Mouse (Mus musculus) CH12.LX (cell line): ENCODE data around the gene Trim42. TPM values are rescaled to one million over a fixed set of nuclear protein-coding genes. Genes with fewer than 3 reads are reported as not detected.

Experiments
- DNase-seq: peaks from one replicate; pipeline ENCODE4 v3.0.0-alpha.2; 2013; ENCODE audit errors: extremely low read depth
- H3K27ac ChIP-seq: 2 replicates; pipeline ENCODE4 v1.5.1; 2012; ENCODE audit warnings: low read depth, mild to moderate bottlenecking, control low read depth, moderate library complexity; ENCODE audit not compliant: insufficient read depth
- H3K27me3 ChIP-seq: replicated peaks from 2 replicates; pipeline ENCODE3; 2012; ENCODE audit warnings: inconsistent platforms
- H3K36me3 ChIP-seq, 2 experiments: replicated peaks in 1 of 2; 2 replicates each; pipeline versions ENCODE3 to v1.6.1; 2012; ENCODE audit warnings: inconsistent platforms in 1 of 2, low read length in 1 of 2, mild to moderate bottlenecking in 1 of 2, mixed read lengths in 1 of 2, moderate library complexity in 1 of 2; ENCODE audit not compliant: control insufficient read depth in 1 of 2, insufficient read depth in 1 of 2
- H3K4me1 ChIP-seq, 2 experiments: 2 replicates each; pipeline ENCODE4 v1.6.1; 2012; ENCODE audit warnings: inconsistent platforms in 1 of 2, moderate library complexity in 1 of 2; ENCODE audit not compliant: insufficient read depth in 2 of 2, control insufficient read depth in 1 of 2
- H3K4me2 ChIP-seq: 2 replicates; pipeline ENCODE4 v1.6.1; 2012; ENCODE audit warnings: low read depth, mild to moderate bottlenecking, control low read depth; ENCODE audit not compliant: poor library complexity, insufficient read depth, severe bottlenecking
- H3K4me3 ChIP-seq, 3 experiments: fragments of 150-350 bp in 1 of 3; sonication (generic) in 1 of 3; replicated peaks in 1 of 3; 2 replicates each; pipeline versions ENCODE3 to v1.5.1; 2011 to 2012; ENCODE audit warnings: low read depth in 2 of 3, low read length in 2 of 3, mild to moderate bottlenecking in 2 of 3, moderate library complexity in 2 of 3, control low read depth in 1 of 3, improper control_type of control experiment in 1 of 3, inconsistent platforms in 1 of 3, mixed read lengths in 1 of 3; ENCODE audit not compliant: poor library complexity in 1 of 3
- H3K79me2 ChIP-seq: replicated peaks from 2 replicates; pipeline ENCODE4 v1.6.1; 2012; ENCODE audit warnings: mild to moderate bottlenecking, moderate library complexity; ENCODE audit not compliant: control insufficient read depth, poor library complexity, insufficient read depth, severe bottlenecking; ENCODE audit errors: extremely low read depth
- H3K9ac ChIP-seq: 2 replicates; pipeline ENCODE4 v1.6.1; 2012; ENCODE audit warnings: low read depth, mild to moderate bottlenecking, control low read depth, moderate library complexity; ENCODE audit not compliant: insufficient read depth
- H3K9me3 ChIP-seq: replicated peaks from 2 replicates; pipeline ENCODE3; 2012; ENCODE audit warnings: low read length, inconsistent platforms, mixed read lengths
- CHD1 ChIP-seq: IDR thresholded peaks from 2 replicates; pipeline ENCODE4 v1.6.1; 2012; ENCODE audit warnings: low read depth, low read length, improper control_type of control experiment, inconsistent platforms
- CTCF ChIP-seq, 2 experiments: IDR thresholded peaks in 1 of 2; conservative IDR thresholded peaks in 1 of 2; 2 replicates each; pipeline ENCODE4 v1.5.1; 2011 to 2012; ENCODE audit warnings: low read depth in 2 of 2, low read length in 2 of 2, improper control_type of control experiment in 1 of 2, inconsistent platforms in 1 of 2, mild to moderate bottlenecking in 1 of 2, moderate library complexity in 1 of 2
- ELF1 ChIP-seq: IDR thresholded peaks from 2 replicates; pipeline ENCODE4 v1.6.1; 2014; ENCODE audit warnings: low read depth, mild to moderate bottlenecking, inconsistent platforms, low read length, improper control_type of control experiment
- JUND ChIP-seq: conservative IDR thresholded peaks from 2 replicates; pipeline ENCODE4 v1.6.1; 2011; ENCODE audit warnings: low read depth, low read length, improper control_type of control experiment
- KAT2A ChIP-seq: IDR thresholded peaks from 2 replicates; pipeline ENCODE4 v1.6.1; 2012; ENCODE audit warnings: low read length, improper control_type of control experiment, inconsistent platforms; ENCODE audit not compliant: insufficient replicate concordance
- MAFK ChIP-seq: IDR thresholded peaks from 2 replicates; pipeline ENCODE4 v1.6.1; 2011; ENCODE audit warnings: low read length, improper control_type of control experiment; ENCODE audit not compliant: insufficient replicate concordance
- MAZ ChIP-seq: IDR thresholded peaks from 2 replicates; pipeline ENCODE4 v1.6.1; 2012; ENCODE audit warnings: low read depth, mild to moderate bottlenecking, inconsistent platforms, low read length, improper control_type of control experiment, moderate library complexity
- MEF2A ChIP-seq: IDR thresholded peaks from 2 replicates; pipeline ENCODE4 v1.6.1; 2014; ENCODE audit warnings: low read depth, mild to moderate bottlenecking, inconsistent platforms, low read length, improper control_type of control experiment, borderline replicate concordance
- NRF1 ChIP-seq: IDR thresholded peaks from 2 replicates; pipeline ENCODE4 v1.6.1; 2014; ENCODE audit warnings: low read depth, mild to moderate bottlenecking, inconsistent platforms, low read length, improper control_type of control experiment, moderate library complexity
- POLR2A ChIP-seq: IDR thresholded peaks from 2 replicates; pipeline ENCODE4 v1.6.1; 2011; ENCODE audit warnings: low read depth, mild to moderate bottlenecking, improper control_type of control experiment, low read length
- POLR2AphosphoS2 ChIP-seq: IDR thresholded peaks from 2 replicates; pipeline ENCODE4 v1.6.1; 2011; ENCODE audit warnings: low read depth, low read length, improper control_type of control experiment
- SMC3 ChIP-seq: IDR thresholded peaks from 2 replicates; pipeline ENCODE4 v1.6.1; 2011; ENCODE audit warnings: low read depth, low read length, improper control_type of control experiment
- TBP ChIP-seq: conservative IDR thresholded peaks from 2 replicates; pipeline ENCODE4 v1.6.1; 2011; ENCODE audit warnings: low read depth, low read length, improper control_type of control experiment
- TCF12 ChIP-seq: IDR thresholded peaks from 2 replicates; pipeline ENCODE4 v1.6.1; 2014; ENCODE audit warnings: low read depth, mild to moderate bottlenecking, inconsistent platforms, low read length, improper control_type of control experiment
- dilution Hi-C: fragments of 300-500 bp; cut with MboI; formaldehyde crosslinking; loops from 2 replicates; pipeline ENCODE4 v1.14.3; 2020; ENCODE audit warnings: low sequenced_read_pairs; ENCODE audit not compliant: extremely low pct_unique_long_range_greater_than_20kb, extremely low pct_ligation_motif_present
- in situ Hi-C: fragments of 300-500 bp; cut with MboI; formaldehyde crosslinking; loops from 3 replicates; pipeline ENCODE4 v1.14.3; 2019; ENCODE audit warnings: low sequenced_read_pairs, low pct_ligation_motif_present, low pct_unique_long_range_greater_than_20kb, mixed read lengths
- polyA plus RNA-seq: library from polyadenylated mRNA; unstranded; fragments of >175 nt; gene quantifications from 2 replicates; pipeline ENCODE4 v1.2.1, GENCODE M21; 2012; ENCODE audit warnings: low read depth; ENCODE audit not compliant: insufficient read length
- total RNA-seq, 2 experiments: library from RNA; depleted of rRNA; stranded (reverse); fragments of 300-350 nt in 1 of 2; fragments of >200 nt in 1 of 2; gene quantifications; 2 replicates each; pipeline ENCODE4 v1.2.3; 2012 to 2014

Gene Trim42
- total and polyA plus RNA-seq, 3 experiments: not detected

- H3K79me2 ChIP-seq: no peaks in the 10 kb centered on the region
- H3K4me1 ChIP-seq: peaks cover 3 to 10% of the 10 kb centered on the region in 2 experiments; a peak in 3 of 4 replicates
- no peak for DNase-seq
- no peak overlapping the region for H3K27ac ChIP-seq
- TF ChIP-seq SMC3: peak; percentile 18; the same call in 1 of the 2 replicates
- TF ChIP-seq CTCF (conservative IDR thresholded peaks at IDR 0.05 in 1 of 2, IDR thresholded peaks at IDR 0.05 in 1 of 2; ENCODE audit: low read depth in 2 of 2, low read length in 2 of 2): peak; percentile 21 to 50; a peak in 3 of 4 replicates
- TF ChIP-seq POLR2AphosphoS2: no peak
- TF ChIP-seq MEF2A: no peak
- no peak for TF ChIP-seq CHD1
- no peak overlapping the region for H3K4me2 ChIP-seq
- no peak overlapping the region for H3K4me3 ChIP-seq
- H3K9me3 ChIP-seq: peaks cover 14% of the 10 kb centered on the region
- H3K9ac ChIP-seq: no peak overlapping the region
- no peaks in the 10 kb centered on the region for H3K36me3 ChIP-seq
- in situ Hi-C loops: no loop called here
- H3K27me3 ChIP-seq: no peaks in the 10 kb centered on the region
- dilution Hi-C loops: no loop called here
Measured at GRCm38 (mm10) chr9:97315421-97316055, 54.2 kb downstream of the Trim42 start.

DNA sequence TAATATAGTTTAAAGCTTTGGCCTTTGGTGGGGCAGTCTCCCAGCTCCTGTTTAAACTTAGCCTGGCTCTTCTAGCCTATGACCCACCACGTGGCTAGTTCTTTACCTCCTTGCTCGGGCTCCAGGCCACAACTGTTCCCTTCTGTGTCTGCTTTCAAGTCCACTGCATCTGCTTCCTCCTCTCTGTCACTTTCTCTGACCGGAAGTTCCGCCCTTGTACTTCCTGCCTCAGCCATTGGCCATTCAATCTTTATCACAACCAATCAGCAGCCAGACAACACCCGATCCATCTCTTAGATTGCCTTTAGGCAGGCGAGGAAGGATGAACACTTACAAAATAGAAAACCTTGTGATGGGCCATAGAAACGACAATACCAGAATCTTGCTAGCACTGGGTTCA is 58.1 kb downstream of the Trim42 start:
- peaks cover 13% of the 10 kb centered on the region for H3K9me3 ChIP-seq
- H3K4me1 ChIP-seq: peaks cover 6 to 34% of the 10 kb centered on the region in 2 experiments; a peak in 2 of 4 replicates
- in situ Hi-C loops (no loop called here), dilution Hi-C loops (no loop called here)
- peak overlapping the region; percentile 25 to 44 (median 38) for H3K4me3 ChIP-seq
- no peak overlapping the region for H3K4me2 ChIP-seq
- no peaks in the 10 kb centered on the region for H3K36me3 ChIP-seq
- no peak for TF ChIP-seq CTCF (conservative IDR thresholded peaks at IDR 0.05 in 1 of 2, IDR thresholded peaks at IDR 0.05 in 1 of 2; ENCODE audit: low read depth in 2 of 2, low read length in 2 of 2)
- peak; percentile 57 for TF ChIP-seq POLR2A
- no peak for TF ChIP-seq MAZ
- 0 out of 2 replicates have a peak, but pooled peaks have one; percentile 15 for TF ChIP-seq TCF12
- no peak for TF ChIP-seq KAT2A
- TF ChIP-seq MAFK: no peak
- peak; percentile 63 for TF ChIP-seq ELF1
- peak; percentile 57; the same call in 1 of the 2 replicates for TF ChIP-seq TBP
- TF ChIP-seq JUND: no peak
- no peak for TF ChIP-seq NRF1
- H3K27me3 ChIP-seq: no peaks in the 10 kb centered on the region
- no peak overlapping the region for H3K27ac ChIP-seq
- no peak overlapping the region for H3K9ac ChIP-seq
- DNase-seq: peak; percentile 78
- H3K79me2 ChIP-seq: no peaks in the 10 kb centered on the region
